Mouse (Mus musculus) frontal cortex, adult 2 months (tissue): ENCODE results near the gene Grb10. TPM values are rescaled to one million over a fixed set of nuclear protein-coding genes. Genes with fewer than 3 reads are reported as not detected.

Source experiments
- DNase-seq, 2 experiments: peaks; one replicate each; pipeline ENCODE4 v3.0.0; 2022; ENCODE audit warnings: low spot score in 1 of 2; ENCODE audit errors: extremely low spot score in 1 of 2
- polyA plus RNA-seq: library from polyadenylated mRNA; depleted of rRNA; stranded (reverse); fragments of >200 nt; gene quantifications from 2 replicates; pipeline ENCODE4 v1.2.3, GENCODE M21; 2012; rRNA removed

Gene Grb10
- 32.4 and 35.6 TPM in 2 replicates for polyA plus RNA-seq

DNA sequence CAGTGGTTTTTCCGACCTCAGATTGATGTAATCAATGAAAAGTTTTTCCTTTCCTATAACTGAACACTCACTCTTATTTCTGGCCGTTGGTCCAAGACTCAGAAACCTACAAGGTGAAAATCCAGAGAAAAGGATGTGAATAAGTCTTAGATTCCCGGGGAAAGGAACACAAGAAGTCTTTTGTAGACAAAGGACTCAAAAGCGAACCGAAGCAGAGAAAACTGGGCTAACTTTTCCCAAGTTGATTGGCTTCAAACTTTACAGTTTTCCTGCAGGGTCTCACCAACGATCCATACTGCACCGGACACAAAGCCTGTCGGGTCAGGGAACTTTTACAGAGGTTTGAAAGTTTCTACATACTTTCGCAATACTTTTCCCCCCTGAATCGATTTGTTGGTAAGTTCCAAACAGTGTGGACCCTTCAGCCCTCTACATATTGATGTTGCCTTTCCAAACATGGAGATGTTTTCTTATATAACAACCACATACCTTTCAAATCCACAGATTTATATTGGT lies at the start of gene Grb10:
Grb10 (minus strand) TSS at position 214 of the 516 bp plus-strand sequence.
- DNase-seq = no peak

DNA sequence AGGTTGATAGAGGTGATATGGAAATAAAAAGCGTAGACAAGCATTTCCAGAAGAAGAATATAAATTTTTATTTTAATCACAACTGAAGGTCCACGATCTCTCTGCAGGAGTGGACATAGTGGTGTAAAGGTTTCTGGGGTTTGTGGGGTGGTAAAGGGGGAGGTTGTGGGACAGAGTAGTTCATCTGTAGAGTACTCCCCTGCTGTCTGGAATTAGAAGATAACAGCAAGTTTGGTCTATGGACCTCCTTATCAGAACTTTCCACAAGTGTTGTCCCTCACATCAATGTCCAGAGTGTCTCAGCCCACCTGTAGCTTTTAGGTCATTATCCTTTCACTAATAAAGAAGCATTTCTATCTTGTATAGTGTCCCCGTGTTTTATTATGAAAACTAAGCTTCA lies 43.2 kb upstream of the Grb10 start:
- DNase-seq = no peak

DNA sequence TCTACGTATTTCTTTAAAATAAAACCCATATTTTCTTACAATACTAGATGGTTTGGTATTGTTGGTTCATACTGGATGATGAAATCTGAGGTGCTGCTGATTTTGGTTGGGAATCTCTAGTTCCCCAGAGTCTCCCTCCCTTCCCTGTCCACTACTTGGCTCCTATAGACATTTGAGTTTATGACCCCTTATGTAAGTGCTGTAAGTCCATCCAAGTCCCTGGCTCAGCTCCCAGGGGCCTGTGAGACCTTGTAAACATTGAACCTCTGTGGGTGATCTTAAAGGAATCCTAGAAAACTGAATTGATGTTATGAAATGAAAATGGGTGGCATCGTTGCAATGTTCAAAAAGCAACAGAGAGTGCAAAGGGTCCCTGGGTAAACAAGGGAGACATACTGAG lies 40.7 kb upstream of the Grb10 start:
- no peak for DNase-seq

DNA sequence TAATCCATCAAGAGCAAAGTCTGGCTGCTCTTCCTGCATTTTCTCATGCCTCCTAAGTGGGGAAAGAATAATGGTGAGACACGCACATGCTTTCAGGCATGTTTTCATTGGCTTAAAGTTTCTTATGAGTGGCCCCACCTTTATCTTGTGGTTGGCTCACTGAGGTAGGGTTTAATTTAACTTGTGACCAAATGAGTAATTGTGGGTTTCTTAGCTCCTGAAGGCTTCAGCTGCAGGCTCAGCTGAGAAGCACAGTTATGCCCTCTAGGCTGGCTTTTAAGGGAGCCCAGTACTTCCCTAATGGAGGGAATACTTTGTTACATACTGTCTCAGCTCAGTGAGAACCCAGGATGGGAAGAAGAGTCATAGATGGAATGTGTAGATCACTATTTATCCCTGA lies 37.0 kb upstream of the Grb10 start:
- no peak for DNase-seq

DNA sequence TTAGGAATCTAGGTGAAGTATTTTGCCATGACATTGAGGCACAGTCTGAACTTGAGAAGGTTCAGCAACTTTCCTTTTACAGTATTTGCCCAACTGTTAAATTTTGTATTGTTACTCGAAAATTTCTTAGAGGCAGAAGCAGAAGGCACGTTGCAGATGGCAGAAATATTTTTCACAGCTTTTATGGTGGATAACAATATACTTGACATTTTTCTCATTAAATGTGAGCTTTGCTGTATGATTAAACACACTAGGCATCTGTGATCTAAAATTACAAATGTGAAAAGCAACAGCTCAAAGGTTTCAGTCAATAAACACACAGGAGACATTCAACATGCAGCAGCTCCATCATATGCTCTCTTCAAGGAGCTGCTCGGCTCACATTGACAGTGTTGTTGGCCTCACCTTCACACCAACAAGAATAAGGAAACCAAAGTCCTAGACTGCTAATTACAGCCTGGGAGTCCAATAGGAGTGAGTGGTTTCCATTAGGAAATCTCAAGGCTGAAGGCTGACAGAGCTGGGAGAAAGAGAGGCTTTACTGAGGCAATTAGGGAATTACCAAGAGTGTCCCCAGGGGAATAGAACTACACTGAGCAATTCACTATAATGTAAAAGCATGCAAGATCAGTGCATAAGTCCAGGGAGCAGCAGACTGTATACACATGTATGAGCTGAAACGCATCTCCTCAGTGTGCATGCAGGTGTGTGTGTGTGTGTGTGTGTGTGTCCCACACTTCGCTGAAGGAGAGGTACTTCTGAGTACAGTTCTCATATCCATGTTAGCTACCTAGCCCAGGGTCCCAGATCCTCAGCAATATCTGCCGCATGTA lies 35.1 kb upstream of the Grb10 start:
- no peak for DNase-seq

DNA sequence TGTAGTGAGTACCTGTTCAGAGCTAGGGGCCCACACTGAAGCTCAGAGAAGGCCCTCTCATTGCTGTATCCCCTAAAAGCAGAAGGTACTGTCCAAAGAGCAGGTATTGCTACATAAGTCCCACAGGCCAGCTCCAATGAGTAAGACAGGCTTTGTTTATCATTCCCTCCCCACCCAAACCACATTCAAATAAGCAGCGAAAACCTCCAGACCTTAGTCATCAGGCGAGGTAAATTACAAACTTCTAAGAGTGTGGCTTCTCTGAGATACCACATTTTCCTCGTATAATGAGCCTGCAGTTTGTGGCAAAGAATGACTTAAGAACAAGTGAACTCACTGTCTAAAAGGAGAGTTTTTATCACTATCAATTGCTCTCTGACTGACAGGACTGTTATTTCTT lies 33.8 kb upstream of the Grb10 start:
- DNase-seq = no peak

DNA sequence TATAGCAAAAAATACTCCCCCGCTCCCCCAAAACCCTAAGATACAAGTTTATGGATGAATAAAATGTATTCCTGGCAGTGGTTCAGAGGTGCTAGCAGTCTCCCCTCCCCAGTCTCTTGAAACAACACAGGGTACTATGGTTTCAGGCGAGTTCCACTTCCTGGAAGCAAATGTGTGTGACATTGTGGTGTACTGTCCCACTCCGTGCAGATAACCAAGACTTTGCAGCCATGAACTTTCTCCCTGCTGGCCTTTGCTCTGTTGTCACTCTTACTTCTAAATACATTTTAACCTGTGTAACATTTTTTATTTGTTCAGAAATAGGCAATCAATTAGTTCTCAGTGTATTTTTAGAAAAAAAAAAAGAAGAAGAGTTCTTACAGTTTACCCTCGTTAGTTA lies 20.5 kb upstream of the Grb10 start:
- no peak for DNase-seq

DNA sequence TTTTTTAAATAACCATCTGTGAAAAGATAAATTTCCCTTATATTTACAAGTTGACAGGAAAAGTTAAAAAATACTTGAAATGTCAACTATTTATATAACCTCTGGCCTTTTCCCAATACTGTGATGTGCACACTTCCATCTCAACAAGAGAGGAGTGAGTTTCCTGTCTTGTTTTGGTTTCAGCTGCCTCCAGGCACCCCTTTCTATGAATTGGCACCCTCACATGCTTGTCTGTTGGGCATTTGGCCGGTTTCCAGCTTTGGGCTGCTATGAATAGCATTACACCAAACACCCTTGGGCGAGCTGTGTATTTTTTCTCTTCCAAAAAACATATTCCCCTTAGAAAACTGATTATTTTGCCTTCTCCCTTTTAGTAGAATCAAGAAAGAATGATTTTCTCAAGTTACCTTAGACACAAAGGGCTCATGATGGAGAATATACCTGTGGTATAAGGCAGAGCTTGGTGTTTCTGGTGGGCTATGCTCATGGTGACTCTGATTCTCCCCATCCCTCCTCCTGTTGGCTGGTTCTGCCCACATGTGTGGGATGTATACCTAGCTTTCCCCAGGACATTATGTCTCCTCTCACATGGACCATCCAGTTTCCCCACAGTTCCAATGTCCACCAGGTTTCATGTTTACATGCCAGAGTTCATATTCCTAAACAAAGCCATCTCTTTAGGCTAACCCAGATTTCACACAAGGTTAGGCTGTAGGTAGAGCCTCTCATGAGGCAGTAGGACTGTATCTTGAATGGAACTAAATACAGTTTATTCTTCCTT lies 10.3 kb upstream of the Grb10 start:
- peak; percentile 11 to 33 for DNase-seq

DNA sequence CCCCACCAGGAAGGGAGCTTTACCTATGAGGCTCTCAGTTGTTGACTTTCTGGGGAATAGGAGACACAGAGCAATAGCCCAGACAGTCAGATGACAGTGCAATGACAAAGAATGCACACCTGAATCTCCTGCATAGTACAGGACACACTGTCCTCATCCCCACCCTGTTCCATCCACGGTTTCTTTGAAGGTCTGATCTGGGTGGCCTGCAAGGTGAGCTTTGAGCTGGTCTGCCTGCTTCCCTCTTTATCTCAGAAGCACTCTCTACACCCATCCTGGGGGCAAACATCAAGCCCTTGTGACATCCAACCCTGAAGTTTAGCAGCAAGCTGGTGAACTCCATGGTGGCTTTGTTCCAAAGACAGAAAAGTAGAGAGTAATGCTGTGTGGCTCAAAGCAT lies 9.7 kb upstream of the Grb10 start:
- DNase-seq = no peak

DNA sequence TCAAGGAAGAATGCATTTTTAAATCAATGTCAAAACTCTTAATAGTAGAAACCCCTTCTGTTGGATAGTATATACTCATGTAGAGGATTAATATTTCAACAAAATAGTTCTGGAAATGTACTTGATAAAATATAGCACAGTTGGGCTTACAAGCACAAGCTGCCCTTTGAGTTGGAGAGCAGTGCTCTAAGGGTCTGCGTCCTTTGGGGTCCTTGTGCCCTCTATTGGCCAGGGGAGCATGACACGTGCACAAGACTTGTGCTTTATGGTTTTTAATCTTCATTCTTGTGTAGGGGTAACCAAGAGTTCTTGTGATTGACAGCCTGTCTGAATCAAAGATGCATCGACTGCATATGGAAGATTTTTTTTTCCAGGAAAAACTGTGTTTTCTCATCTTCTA lies 5.8 kb upstream of the Grb10 start:
- no peak for DNase-seq

DNA sequence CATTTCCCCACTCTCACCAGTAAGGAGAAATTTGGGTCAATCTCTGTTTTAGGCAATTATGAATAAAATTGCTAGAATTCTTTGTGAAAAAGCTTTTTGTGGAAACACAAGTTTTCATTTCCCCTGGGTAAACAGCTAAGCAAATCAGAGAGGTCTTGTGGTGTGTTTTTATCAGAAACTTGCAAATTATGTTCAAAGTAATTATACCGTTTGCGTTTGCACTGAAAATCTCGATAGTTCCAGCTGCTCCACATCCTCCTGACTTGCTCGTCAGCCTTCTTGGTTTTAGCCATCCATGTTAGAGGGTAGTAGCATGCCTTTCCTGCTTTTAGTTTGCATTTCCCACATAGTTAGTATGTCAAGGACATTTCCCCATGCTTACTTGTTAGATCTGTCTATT lies 3.3 kb upstream of the Grb10 start:
- no peak for DNase-seq

DNA sequence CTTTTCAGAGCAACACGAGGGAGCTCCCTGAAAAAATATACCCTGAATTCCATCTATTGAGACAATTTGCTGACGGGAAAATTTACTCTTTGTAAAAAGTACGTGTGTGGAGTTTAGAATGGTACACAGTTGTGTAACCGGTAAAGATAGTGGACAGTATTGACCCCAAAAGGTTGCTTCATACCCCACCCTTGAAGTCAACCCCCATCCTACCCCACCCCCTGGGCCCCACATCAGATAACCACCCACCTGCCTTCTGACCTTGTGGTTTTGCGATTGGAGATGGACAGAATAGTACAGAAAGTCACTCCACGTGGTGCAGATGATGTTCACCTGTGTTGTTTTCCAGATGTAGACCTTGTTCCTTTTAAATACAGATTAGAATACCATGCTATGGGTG lies 2.9 kb upstream of the Grb10 start:
- DNase-seq = no peak

DNA sequence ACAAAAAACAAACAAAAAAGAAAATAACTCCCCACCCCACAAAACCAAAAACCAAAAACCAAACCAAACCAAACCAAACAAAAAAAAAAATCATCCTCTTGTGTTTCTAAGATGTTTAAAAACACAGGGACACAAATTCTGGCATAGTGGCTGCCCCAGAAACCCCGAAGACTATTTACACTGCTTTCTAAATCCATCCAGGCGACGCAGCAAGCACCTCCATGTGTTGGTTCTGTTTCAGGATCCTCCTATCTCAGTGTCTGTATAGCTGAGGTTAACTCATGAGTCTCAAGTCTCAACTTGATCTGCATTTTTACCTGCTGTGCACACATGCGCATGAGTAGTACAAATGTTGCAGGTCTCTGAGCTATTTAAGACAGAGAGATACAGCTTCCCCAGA lies 1.9 kb upstream of the Grb10 start:
- no peak for DNase-seq

DNA sequence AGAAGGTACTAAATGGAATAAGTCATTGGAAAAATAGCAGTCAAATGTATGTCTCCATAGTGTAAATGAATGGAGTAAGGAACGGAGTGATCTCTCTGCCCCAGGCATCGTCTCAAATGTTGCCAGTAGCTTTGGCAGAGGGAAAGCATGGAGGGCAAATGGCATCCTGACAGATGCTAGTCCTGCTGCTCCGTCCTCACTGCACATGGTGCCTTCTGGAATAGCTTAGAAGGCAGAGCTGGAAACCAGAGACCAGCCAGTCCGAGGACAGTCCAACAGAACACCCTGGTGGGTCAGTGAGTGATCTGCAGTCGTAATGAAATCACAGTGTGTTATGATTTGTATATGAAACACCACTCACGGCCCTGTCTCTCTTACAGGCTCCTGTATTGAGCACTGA lies 1.3 kb upstream of the Grb10 start:
- no peak for DNase-seq

DNA sequence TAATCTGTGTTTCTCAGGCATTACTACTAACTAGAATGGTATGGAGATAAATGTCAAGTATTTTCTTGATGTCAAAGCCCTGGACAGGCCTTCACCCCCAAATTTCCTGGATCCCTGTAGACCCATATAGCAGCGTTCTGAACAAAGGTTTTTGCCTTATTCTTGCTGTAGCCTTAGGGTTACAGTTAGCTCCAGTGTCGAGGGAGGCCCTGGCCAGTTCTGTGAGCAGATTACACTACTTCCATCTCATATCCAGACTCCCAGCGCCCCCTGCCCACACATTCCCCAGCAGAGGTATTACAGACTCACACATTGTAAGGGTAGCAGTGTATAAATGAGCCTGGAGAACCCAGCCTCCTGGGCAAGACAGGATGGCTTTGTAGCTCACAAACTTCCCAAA lies 615 bp upstream of the Grb10 start:
- no peak for DNase-seq

DNA sequence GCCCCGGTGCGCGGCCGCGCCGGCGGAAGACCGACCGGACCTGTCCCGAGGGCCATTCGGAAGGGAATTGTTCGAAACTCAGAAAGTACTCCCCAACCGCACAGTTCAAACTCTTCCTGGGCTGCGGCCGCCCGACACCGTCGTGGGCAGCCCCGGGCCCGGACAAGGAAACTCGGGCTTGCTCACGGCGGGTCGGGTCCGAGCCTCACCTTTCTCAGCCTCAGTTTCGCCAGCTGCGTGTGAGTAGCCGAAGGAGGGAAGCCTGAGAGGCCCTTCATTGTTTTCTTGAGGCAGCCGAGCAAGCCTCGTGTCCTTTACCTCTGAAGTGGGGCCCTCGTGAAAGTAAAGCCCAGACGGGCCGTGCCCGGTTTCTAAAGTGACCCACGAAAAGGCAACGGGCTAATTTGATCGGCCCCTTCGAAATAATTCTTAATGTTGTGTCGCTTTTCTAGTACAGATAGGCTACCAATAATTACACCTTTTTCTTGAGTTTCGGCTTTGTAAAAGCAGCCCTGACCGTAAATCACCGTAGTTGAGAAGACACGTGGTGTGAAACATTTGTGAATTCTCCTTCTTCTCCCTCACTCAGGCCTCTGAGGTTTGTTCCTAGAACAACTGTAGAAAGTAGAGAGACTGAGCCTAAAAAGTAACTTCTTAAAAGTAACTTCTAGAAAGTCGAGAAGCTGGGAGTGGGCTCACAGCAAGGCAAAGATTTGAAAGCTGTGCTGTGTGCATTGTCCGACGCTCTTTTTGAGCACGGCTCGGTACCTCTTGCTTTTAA lies 604 bp downstream of the Grb10 start:
- DNase-seq = no peak

DNA sequence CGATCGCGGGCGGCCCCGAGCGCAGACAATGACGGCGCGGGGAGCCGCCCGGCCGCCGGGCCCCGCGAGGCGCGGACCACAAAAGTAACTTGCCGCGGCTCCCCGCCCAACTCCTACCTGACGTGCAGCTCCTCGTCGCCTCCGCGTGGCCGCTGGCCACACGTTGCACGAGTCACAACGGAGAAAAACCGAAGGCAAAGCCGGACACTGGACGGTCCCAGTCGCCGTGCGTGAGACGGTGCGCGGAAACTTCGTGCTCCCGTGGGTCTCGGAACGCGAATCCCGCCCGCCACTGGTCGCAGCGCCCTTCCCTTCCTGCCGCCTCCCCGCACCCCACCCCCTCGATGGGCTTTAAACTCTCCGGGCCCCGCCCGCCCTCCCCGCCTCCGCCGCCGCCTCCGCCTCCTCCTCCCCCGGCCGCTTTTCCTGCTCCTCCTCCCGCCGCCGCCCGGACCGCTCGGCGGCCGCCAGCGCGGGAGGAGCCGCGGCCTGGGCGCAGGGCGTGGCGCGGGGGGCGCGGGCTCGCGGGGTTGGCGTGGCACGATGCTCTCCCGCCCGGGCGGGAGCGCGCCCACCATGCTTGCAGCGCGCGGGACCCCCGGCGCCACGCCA lies 1.3 kb downstream of the Grb10 start:
- no peak for DNase-seq

DNA sequence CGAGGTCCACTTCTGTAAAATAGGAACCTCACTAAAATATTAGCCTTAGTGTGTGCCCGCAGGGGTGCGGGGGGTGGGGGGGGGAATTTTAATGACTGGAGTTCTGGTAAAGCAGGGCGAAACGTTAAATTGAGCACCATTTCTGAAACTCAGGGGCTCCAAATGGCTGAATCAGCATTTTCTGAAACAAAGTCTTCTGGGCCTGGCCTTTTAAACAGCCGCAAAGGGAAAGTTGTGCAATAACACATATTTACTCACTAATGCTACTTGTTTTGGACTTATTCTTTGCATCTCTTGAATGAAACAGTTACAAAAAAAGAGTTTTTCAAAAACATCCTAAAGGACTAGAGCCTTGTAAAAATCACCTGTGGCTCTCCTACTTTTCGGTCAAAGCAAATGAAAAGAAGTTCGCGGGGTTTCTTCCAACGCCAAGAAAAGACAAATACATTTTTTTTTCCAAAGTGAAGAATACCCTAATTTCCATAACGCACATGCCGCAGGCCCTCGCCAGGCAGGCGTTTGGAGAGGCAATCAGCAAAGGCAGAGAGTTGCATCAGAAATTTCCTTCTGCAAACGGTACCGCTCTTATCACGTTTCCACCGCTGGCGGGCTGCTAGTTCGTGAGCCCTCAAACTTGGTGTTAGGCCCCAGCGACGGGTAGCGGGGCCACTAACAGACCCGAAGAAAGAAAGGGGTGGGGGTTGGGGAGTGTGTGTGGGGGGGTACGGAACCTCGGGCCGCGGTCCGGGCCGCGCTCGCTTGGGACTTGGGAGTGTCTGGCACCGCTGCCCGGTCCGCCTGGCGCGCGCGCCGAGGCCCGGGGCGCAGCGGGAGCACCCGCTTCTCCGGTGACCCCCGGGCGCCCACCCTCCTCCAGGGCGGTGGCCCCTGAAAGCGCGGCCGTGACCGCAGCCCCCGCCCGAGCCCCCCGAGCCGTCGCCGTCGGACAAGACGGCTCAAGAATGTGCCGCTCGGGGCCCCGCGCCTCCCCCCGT lies 2.3 kb downstream of the Grb10 start:
- no peak for DNase-seq

DNA sequence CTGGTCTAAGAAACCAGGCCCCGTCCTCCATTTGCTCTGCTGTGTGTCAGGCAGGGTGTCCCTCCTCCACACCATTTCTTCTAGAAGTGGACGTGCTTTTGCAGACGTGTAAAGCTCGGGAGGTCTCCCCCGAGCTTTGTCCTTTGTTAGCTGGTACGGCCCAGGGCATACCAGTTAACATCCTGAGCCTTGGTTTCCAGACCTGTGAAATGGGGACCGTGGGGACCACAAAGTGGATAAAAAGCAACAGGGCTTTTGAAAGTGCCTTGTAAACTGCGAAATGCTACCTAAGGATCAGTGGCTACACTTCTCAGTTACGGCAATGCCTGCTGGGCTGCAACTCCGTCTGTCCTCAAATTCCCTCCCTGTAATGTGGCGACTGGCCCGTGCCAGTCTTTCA lies 3.2 kb downstream of the Grb10 start:
- DNase-seq = no peak
